Mouse (Mus musculus) embryonic facial prominence, embryonic 15.5 days (tissue): ENCODE measurements around the gene Knstrn. TPM values are rescaled to one million over a fixed set of nuclear protein-coding genes. Genes with fewer than 3 reads are reported as not detected.

Source experiments
- ATAC-seq: fragments of 200-750 bp; cut with Nextera tagmentation; 2 replicates; pipeline ENCODE4 v1.8.0; 2017; ENCODE audit warnings: low read depth, moderate TSS enrichment; ENCODE audit not compliant: insufficient number of reproducible peaks, low FRiP score, low TSS enrichment
- H3K27ac ChIP-seq: fragments of 300-500 bp; sonication (generic); replicated peaks from 2 replicates; pipeline ENCODE4 v1.5.1; 2015; ENCODE audit warnings: mild to moderate bottlenecking, inconsistent platforms
- H3K27me3 ChIP-seq: fragments of 300-500 bp; sonication (generic); 2 replicates; pipeline ENCODE4 v1.6.1; 2015; ENCODE audit warnings: inconsistent platforms
- H3K36me3 ChIP-seq: fragments of 300-500 bp; sonication (generic); 2 replicates; pipeline ENCODE4 v1.6.1; 2015; ENCODE audit warnings: mild to moderate bottlenecking, inconsistent platforms
- H3K4me1 ChIP-seq: fragments of 300-500 bp; sonication (generic); 2 replicates; pipeline ENCODE4 v1.6.1; 2015; ENCODE audit warnings: inconsistent platforms
- H3K4me2 ChIP-seq: fragments of 300-500 bp; sonication (generic); replicated peaks from 2 replicates; pipeline ENCODE4 v1.6.1; 2015; ENCODE audit warnings: mild to moderate bottlenecking, inconsistent platforms
- H3K4me3 ChIP-seq: fragments of 300-500 bp; sonication (generic); replicated peaks from 2 replicates; pipeline ENCODE4 v1.5.1; 2015; ENCODE audit warnings: mild to moderate bottlenecking, inconsistent platforms
- H3K9ac ChIP-seq: fragments of 300-500 bp; sonication (generic); 2 replicates; pipeline ENCODE4 v1.6.1; 2015; ENCODE audit warnings: inconsistent platforms
- H3K9me3 ChIP-seq: fragments of 300-500 bp; sonication (generic); replicated peaks from 2 replicates; pipeline ENCODE4 v1.6.1; 2016; ENCODE audit warnings: inconsistent platforms
- WGBS: fragments of 180-500 bp; shearing (Covaris S2); methylation state at CpG from one replicate; pipeline ENCODE4 v1.1.7; 2015; 5-methylcytosine and 5-hydroxymethylcytosine counted together
- polyA plus RNA-seq: library from polyadenylated mRNA; unstranded; fragments of >200 nt; fragmentation: Nextera tagmentation; extraction: Ambion mirVana; gene quantifications from 2 replicates; pipeline ENCODE4 v1.2.1, GENCODE M21; 2015

Gene Knstrn
- polyA plus RNA-seq = 75.3 and 80.0 TPM in 2 replicates

GRCm38 (mm10) chr2:118813981-118814836 is at the start of gene Knstrn:
Gene Knstrn (plus strand): TSS chr2:118814003.
- H3K4me2 ChIP-seq = peak within 1 kb of the TSS; percentile 91
- WGBS = under 1% methylated on average over 49 of the region's 49 CpGs
- H3K27me3 ChIP-seq = no peaks in the 10 kb centered on the region
- peaks cover 23% of the 10 kb centered on the region for H3K36me3 ChIP-seq
- no peaks in the 10 kb centered on the region for H3K9me3 ChIP-seq
- ATAC-seq = peak; percentile 90
- peaks cover 20% of the 10 kb centered on the region for H3K4me1 ChIP-seq
- H3K4me3 ChIP-seq = peak within 1 kb of the TSS; percentile 78
- peak within 1 kb of the TSS; percentile 70 for H3K9ac ChIP-seq
- 0 out of 2 replicates have a peak within 1 kb of the TSS, but pooled peaks have one; percentile 39 for H3K27ac ChIP-seq

GRCm38 (mm10) chr2:118764094-118764831 is 49.5 kb upstream of the Knstrn start:
- 0 out of 2 replicates have a peak overlapping the region, but pooled peaks have one; percentile 17 for H3K4me2 ChIP-seq
- ATAC-seq = no peak
- H3K36me3 ChIP-seq = no peaks in the 10 kb centered on the region
- no peak overlapping the region for H3K4me3 ChIP-seq
- H3K27me3 ChIP-seq = no peaks in the 10 kb centered on the region; the same call in 1 of the 2 replicates
- no peak overlapping the region for H3K27ac ChIP-seq
- H3K9ac ChIP-seq = no peak overlapping the region
- 12% methylated on average over 11 of the region's 11 CpGs for WGBS
- H3K9me3 ChIP-seq = no peaks in the 10 kb centered on the region
- peaks cover 37% of the 10 kb centered on the region for H3K4me1 ChIP-seq

GRCm38 (mm10) chr2:118764875-118765274 is 48.9 kb upstream of the Knstrn start:
- Histone ChIP-seq H3K9me3 (no peaks in the 10 kb centered on the region), H3K27ac (no peak overlapping the region), H3K4me2 (no peak overlapping the region), H3K4me1 (peaks cover 33% of the 10 kb centered on the region), H3K4me3 (no peak overlapping the region), H3K36me3 (no peaks in the 10 kb centered on the region), H3K27me3 (no peaks in the 10 kb centered on the region), H3K9ac (no peak overlapping the region)
- 70% methylated on average over 5 of the region's 5 CpGs for WGBS
- ATAC-seq = no peak

DNA sequence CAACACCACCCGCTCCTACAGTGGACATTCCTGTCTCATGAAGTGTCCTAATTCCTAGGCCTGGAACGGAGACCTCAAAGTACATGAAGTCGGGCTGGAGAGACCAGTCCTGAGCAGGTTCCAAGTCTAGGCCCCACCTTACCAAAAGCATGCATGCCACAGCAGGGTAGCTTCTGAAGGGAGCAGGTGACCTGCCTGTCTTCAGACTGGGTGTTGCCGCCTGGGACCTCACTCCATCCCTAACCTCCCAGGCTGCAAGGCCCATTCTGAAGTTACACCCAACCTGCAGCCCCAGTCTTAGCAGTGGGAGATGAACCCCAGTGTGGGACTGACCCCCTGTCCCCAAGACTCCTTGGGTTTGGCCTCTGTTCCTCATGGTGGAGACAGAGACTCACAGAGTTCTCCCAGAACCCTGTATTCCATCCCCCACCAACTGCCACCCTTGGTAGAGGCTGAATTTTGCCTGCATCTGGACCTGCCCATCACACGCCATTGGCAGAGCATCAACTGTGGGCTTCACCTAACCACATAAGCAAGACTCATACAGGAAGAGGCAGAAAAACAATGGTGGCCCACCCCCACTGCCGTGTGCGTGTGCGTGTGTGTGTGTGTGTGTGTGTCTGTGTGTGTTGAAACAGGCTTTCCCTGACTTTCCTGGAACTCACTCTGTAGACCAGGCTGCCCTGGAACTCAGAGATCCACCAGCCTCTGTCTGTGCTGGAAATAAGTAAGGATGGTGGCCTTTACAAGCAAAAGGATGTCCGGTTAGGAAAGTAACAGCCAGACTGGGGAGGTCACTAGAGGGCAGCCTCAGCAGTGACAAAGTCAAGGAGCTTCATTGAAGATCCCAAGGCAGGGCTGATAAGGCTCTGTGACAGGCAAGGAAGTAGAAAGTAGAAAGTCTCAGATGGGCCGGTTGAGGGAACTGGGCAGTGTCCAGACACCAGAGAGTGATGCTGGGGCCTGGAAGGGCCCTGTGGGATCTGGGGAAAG is 47.5 kb upstream of the Knstrn start:
- H3K36me3 ChIP-seq = no peaks in the 10 kb centered on the region
- no peaks in the 10 kb centered on the region for H3K27me3 ChIP-seq
- H3K4me1 ChIP-seq = peaks cover 27% of the 10 kb centered on the region
- H3K9ac ChIP-seq = no peak overlapping the region
- no peak for ATAC-seq
- no peaks in the 10 kb centered on the region for H3K9me3 ChIP-seq
- 68% methylated on average over 10 of the region's 10 CpGs for WGBS
- H3K4me2 ChIP-seq = no peak overlapping the region
- no peak overlapping the region for H3K27ac ChIP-seq
- no peak overlapping the region for H3K4me3 ChIP-seq

DNA sequence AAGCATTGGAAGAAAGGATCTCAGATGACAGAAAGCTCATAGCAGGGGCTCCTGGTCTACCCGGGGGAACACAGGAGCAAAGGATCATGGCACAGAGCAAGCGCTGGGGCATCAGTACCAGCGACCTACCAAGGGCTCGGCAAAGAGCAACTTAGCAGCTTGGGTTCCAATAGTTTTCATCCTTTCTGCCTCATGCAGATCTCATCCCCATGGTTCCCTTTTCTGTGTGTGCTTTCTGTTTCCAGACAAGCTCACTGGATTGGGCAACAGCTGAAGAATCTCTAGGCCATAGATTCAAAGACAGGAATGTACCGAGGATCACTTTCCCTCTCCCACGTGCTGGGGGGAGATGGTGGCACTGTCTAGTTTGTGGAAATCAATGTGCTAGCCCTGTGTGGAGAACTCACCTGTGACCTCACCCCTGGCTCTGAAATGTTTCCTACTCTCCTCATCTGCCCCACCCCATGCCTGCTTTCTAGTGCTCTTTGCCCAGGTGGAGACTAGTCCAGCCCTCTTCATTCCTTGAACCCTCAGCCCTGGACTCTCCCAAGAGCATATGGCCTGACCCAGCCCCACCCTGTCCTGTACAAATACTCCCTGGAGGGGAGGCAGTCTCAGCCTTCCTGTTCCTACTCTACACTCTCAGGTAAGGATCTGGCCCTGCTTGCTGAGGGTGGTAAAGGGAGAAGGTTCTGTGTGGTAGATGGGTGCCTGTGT is 41.5 kb upstream of the Knstrn start, which contains the start of gene Phgr1:
Gene Phgr1 (plus strand): TSS at position 612 of the 717 bp plus-strand sequence.
- Histone ChIP-seq H3K27me3 (no peaks in the 10 kb centered on the region; the same call in 1 of the 2 replicates), H3K27ac (no peak within 1 kb of the TSS), H3K4me3 (no peak within 1 kb of the TSS), H3K9me3 (no peaks in the 10 kb centered on the region), H3K4me2 (no peak within 1 kb of the TSS), H3K36me3 (no peaks in the 10 kb centered on the region), H3K9ac (no peak within 1 kb of the TSS), H3K4me1 (0 out of 2 replicates have a peak, but pooled peaks cover 5% of the 10 kb centered on the region)
- WGBS = 74% methylated on average over 6 of the region's 6 CpGs
- no peak for ATAC-seq

- WGBS = 71% methylated on average over 2 of the region's 2 CpGs
- H3K9me3 ChIP-seq = no peaks in the 10 kb centered on the region
- H3K4me2 ChIP-seq = no peak overlapping the region
- H3K4me1 ChIP-seq = peaks cover 12% of the 10 kb centered on the region
- no peak overlapping the region for H3K4me3 ChIP-seq
- H3K27me3 ChIP-seq = no peaks in the 10 kb centered on the region; the same call in 1 of the 2 replicates
- no peak overlapping the region for H3K27ac ChIP-seq
- H3K9ac ChIP-seq = no peak overlapping the region
- no peak for ATAC-seq
- H3K36me3 ChIP-seq = no peaks in the 10 kb centered on the region
Measured at GRCm38 (mm10) chr2:118774536-118774935, 39.3 kb upstream of the Knstrn start.

DNA sequence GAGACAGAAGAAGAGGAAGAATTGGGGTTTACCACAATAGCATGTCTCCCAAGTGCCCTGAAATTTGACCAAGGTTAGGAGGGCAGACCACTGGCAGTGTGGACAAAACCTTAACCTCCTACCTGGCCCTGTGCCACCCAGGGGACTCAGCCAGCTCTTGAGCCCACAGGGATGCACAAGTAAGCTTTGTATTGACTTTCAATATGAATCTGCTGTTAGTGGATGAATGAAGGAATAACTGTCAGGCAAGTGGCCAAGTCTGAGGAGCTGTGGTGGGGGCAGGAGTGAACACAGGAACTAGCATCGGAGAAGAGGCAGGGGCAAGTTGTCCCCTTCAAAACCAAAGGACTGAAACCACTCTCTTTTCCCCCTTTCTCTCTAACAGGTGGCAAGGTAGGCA is 38.4 kb upstream of the Knstrn start:
- Histone ChIP-seq H3K36me3 (no peaks in the 10 kb centered on the region), H3K4me2 (no peak overlapping the region), H3K4me3 (no peak overlapping the region), H3K4me1 (peaks cover 18% of the 10 kb centered on the region), H3K9ac (no peak overlapping the region), H3K9me3 (no peaks in the 10 kb centered on the region), H3K27ac (no peak overlapping the region), H3K27me3 (peaks cover 2% of the 10 kb centered on the region; the same call in 1 of the 2 replicates)
- 56% methylated on average over 1 of the region's 1 CpGs for WGBS
- no peak for ATAC-seq

DNA sequence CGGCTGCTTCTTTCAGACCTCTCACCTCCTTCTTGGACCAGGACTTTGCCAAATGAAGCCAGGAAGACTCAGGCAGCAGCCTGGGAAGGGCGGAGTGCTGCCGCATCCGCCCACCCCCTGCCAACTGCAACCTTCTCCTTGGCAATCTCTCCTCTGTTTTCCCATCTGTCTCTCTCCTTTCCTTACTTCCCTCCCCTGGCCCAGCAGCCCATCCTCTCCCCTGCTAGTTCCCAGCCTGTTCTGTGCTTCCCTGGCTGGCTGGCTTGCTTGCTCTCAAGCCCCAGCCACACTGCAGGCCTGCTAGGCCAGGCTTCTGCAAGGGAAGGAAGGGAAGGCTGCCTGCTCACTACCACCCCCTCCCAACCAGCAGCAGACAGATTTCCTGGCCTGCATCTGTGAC is 38.0 kb upstream of the Knstrn start:
- H3K4me2 ChIP-seq = no peak overlapping the region
- no peak overlapping the region for H3K9ac ChIP-seq
- H3K27ac ChIP-seq = no peak overlapping the region
- no peaks in the 10 kb centered on the region for H3K9me3 ChIP-seq
- no peaks in the 10 kb centered on the region for H3K36me3 ChIP-seq
- no peak for ATAC-seq
- H3K4me3 ChIP-seq = no peak overlapping the region
- 59% methylated on average over 4 of the region's 4 CpGs for WGBS
- peaks cover 2% of the 10 kb centered on the region; the same call in 1 of the 2 replicates for H3K27me3 ChIP-seq
- H3K4me1 ChIP-seq = peaks cover 18% of the 10 kb centered on the region

- H3K4me2 ChIP-seq = no peak overlapping the region
- WGBS = 57% methylated on average over 2 of the region's 2 CpGs
Measured at GRCm38 (mm10) chr2:118776295-118776694, 37.5 kb upstream of the Knstrn start.

DNA sequence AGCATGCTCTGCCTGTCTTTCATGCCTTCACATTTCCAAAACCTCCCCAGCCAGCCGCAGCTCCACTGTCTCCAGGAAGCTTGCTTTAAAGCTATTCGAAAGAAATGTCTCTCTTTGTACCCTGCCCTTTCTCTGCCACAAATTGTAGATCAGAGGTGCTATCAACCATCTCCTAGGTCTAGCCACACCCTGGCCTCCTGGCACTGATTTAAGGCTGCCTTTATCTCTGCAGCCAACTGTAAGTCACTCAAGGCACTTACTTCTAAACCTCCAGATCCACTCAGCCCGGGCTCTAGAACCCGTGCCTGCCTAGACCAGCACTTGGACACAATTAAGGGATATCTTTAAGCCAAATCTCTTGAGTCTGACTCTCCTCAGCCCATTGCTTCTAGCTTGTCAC is 35.4 kb upstream of the Knstrn start:
- Histone ChIP-seq H3K9me3 (no peaks in the 10 kb centered on the region), H3K4me1 (peaks cover 18% of the 10 kb centered on the region), H3K27me3 (peaks cover 8% of the 10 kb centered on the region; the same call in 1 of the 2 replicates), H3K36me3 (no peaks in the 10 kb centered on the region), H3K4me2 (no peak overlapping the region), H3K27ac (no peak overlapping the region), H3K4me3 (no peak overlapping the region), H3K9ac (no peak overlapping the region)
- no peak for ATAC-seq
- WGBS = 69% methylated on average over 4 of the region's 4 CpGs

More at GRCm38 (mm10) chr2:118776295-118776694, 37.5 kb upstream of the Knstrn start:
- H3K4me1 ChIP-seq = peaks cover 18% of the 10 kb centered on the region
- peaks cover 2% of the 10 kb centered on the region; the same call in 1 of the 2 replicates for H3K27me3 ChIP-seq
- no peaks in the 10 kb centered on the region for H3K36me3 ChIP-seq
- ATAC-seq = no peak
- no peaks in the 10 kb centered on the region for H3K9me3 ChIP-seq
- H3K9ac ChIP-seq = no peak overlapping the region
- H3K27ac ChIP-seq = no peak overlapping the region
- no peak overlapping the region for H3K4me3 ChIP-seq
